Mouse (Mus musculus): ENCODE results near the gene Prim2. TPM values are rescaled to one million over a fixed set of nuclear protein-coding genes. Genes with fewer than 3 reads are reported as not detected.

The Prim2 gene
- 12.9 TPM for polyA plus RNA-seq (2017; shearing (Covaris generic))

GRCm38 (mm10) chr1:33669708-33670141 is at the start of gene Prim2:
TSS of gene Prim2 (minus strand) at chr1:33669795.

Other genes starting within 250 kb of the Prim2 start
- gene Rab23, start 50.1 kb upstream of the Prim2 start, polyA plus RNA-seq (2017; shearing (Covaris generic)) = 8.9 TPM
- 2.9 TPM for gene Bag2, start 88.0 kb upstream of the Prim2 start, polyA plus RNA-seq (2017; shearing (Covaris generic))
- gene Zfp451, start 144.8 kb upstream of the Prim2 start, polyA plus RNA-seq (2017; shearing (Covaris generic)) = 20.9 TPM
- 2.8 TPM for gene Bend6, start 238.0 kb upstream of the Prim2 start, polyA plus RNA-seq (2017; shearing (Covaris generic))
- gene Dst, start 238.4 kb upstream of the Prim2 start, polyA plus RNA-seq (2017; shearing (Covaris generic)) = 26.2 TPM

All from activated CD4-positive, CD25-positive, alpha-beta regulatory T cell, adult 9 weeks (primary cell).